Mouse (Mus musculus) ovary, adult 18-20 months (tissue): Measurements from ENCODE around the gene 1110008P14Rik.

ENCODE experiments used
- DNase-seq: peaks from one replicate; pipeline ENCODE4 v3.0.0; 2022; ENCODE audit warnings: low spot score, mixed read lengths

Gene 1110008P14Rik

DNA sequence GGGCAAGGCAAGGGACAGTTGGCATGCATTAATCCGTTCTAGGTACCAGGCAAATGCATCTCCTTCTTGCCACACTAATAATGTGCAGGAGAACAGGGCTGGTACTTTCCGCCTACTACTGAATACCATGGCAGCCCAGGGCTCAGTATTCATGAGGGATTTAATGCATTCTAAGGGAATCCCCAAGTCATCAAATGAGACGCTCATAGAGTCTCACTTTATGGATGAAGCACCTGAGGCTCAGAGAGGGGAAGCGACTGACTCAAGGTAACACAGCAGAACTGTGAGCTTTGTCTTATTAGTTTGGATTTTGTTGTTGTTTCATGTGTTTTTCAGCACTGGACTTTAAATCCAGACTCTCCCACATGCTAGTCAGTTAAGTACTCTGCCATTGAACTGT is 39.7 kb downstream of the 1110008P14Rik start:
- DNase-seq = no peak

DNA sequence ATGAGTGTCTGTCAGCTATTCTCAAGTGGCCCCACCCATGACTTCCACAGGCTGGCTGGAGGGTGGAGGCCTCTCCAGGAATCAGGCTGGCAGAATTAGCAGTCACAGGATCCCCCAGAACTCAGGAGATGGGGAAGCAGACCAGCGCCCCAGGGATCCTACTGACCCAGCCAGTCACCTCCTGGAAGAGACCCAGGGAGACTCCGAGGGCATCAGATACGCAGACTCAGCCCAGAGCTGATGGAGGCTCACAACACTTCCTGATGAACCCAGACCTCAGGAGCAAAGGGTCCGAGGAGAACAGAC is 40.2 kb downstream of the 1110008P14Rik start:
- DNase-seq = no peak

DNA sequence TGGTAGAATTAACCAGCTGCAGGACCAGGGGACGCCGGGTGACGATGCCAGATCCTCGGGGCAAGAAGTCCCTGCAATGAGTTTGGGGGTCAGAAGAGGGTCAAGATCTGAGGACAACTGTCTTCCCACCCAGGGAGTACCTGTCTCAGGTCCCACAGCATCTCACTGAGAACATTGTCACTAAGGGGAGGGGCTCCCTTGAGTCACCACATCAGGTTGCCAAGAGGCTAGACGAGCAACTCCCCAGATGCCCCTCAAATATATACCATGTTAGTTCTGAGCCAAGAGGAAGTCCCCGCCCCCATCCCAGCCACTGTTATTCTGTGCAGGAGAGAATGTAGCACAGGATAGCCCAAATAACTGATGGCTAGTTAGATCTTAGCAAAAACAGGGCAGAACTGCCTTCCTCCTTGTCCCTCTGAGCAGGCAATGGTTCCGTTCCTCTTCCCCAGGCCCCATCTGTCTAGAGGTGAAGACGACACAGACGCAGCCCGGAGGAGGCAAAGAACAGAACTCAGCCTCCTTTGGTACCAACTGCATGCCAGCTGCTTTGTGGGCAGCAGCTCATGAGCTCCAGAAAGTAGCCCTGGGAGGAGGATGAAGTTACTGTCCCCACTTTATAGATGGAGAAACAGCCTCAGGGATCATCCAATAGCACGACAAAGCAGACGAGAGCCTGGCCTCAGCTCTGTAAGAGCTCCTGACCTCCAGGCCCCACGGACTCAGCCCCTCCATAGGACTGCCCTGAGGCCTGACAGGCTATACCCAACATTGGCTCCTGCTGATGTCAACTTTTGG is 40.7 kb downstream of the 1110008P14Rik start:
- no peak for DNase-seq

DNA sequence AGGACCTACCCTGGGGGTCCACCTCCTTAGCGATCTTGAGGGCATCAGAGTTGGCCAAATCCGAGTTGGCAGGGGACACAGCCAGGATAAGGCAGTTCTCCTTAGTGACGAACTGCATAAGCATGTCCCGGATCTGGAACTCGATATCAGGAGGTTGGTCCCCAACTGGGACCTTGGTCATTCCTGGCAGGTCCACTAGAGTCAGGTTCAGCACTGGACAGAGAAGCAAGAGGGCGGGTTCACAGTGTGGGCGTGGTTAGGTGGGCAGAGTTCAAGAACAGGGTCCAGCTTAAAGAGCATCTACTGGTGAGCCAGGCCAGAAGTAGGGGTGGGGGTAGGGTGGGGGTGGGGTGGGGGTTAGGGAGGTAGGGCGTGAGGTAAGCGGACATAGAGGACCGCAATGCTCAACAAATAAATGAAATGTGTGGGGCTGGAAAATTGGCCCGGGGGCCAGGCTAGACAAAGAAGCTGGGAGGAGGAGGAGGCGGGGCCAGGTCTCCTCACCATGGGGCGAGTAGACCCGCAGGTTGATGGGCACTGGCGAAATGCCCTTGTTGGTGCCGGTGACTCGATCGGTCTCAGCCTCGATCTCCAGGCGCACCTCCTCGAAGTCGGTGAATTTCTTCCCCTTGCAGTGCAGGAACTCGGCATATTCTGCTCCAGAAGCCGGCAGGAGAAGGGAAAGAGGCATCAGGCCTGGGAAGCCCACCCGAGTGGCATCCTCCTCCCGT is 41.7 kb downstream of the 1110008P14Rik start:
- no peak for DNase-seq

DNA sequence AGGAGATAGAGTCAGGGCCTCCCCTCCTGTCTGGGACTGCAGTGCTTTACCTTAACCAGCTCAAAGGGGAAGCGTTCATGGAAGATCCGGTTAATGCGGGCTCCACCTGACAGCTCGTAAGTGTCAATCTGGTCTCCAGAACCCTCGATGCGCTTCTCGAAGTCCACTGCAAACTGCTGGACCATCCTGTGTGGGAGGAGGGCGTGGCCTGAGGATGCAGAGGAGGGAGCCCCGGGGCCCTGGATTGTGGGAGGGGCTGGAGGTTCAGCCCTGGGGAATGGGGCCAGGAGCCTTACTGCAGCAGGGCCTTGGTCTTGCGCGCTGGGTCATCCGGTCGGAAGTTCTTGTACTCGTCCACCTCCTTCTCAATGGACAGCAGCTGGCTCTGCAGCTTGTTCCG is 45.9 kb downstream of the 1110008P14Rik start:
- DNase-seq = no peak

DNA sequence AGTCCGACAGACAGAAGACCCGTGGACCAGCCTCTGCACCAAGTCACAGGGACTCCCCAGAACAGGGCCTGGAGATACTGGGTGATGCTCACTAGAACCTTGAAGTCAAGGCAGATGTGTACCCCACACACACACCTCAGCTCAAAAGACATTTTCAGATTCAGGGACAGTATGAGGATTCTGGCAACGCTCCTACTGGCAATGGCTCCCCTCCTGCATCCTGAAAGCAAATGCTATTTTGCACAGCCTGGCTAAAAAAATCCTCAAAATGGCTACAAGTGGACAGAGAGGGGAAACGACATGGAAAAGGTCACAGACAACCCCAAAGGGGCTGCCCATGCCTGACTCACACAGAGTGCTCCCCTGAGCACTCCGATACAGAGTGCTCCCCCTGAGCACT is 49.6 kb downstream of the 1110008P14Rik start:
- DNase-seq = no peak

DNA sequence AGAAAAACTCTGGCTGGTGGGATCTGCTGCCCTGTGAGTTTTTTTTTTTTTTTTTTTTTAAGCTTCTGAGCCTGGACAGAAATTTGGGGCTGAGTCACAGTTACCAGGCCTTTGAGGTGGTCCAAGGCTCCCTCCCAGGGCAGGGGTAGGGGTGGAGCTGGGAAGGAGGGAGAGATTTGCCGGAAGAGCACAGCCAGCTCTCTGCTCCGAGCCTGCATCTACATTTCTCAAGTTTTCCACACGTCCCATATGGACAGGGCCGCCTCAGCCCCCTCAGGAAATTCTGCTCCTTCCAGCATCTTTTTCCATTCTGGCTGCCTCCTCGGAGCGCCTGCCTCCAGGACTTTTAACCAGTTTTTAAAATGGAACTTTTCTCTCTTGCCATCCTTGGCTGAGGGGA is 52.2 kb downstream of the 1110008P14Rik start:
- no peak for DNase-seq

DNA sequence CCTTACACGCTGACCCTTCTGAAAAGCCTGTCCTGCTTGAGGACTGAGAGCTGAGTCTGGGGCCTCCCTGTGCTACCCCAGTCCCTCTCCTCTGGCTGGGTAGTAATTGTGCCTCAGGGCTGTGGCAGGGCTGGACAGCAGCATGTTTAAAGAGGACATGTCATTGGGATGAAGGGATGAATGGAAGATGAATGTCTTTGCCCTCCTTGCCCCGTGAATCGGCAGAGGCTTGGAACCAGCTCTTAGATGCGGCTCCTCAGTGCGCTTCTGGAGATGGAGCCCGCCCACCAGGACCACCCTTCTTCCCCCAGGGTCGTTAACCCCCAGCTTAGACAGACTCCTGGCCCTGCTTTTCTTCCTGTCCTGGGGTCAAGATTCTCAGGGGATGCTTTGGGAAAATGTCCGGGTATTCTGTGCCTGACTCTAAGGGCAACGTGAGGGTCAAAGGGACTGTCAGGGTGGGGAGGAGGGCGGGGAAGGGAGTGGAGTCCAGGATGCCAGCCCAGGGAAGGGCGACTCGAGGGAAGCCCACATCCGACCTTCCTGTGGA is 52.8 kb downstream of the 1110008P14Rik start:
- DNase-seq = no peak

DNA sequence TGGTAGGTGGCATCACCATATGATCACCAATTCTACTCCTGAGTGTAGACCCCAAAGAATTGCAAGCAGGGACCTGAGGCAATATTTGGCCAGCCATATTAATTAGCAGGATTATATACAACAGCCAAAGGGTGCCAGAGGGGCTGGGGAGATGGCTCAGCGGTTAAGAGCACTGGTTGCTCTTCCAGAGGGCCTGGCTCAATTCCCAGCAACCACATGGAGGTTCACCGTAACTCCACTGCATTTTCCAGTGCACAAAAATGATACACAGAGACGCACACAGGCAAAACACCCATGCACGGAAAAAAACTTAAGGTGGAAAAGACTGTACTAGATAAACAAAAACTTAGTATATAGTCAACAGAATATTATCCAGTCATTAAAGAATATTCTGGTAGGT is 54.5 kb downstream of the 1110008P14Rik start:
- DNase-seq = no peak
